Mouse (Mus musculus) embryonic fibroblast, embryonic 13.5 days (primary cell): Measurements from ENCODE around the gene Sirt4.

ENCODE experiments used
- CTCF ChIP-seq: IDR thresholded peaks from 2 replicates; pipeline ENCODE4 v1.5.1; 2011; ENCODE audit warnings: mild to moderate bottlenecking, control low read depth, low read length, moderate library complexity, borderline replicate concordance; ENCODE audit not compliant: insufficient read depth
- POLR2A ChIP-seq: IDR thresholded peaks from 2 replicates; pipeline ENCODE4 v1.6.1; 2011; ENCODE audit warnings: low read depth, mild to moderate bottlenecking, control low read depth, low read length, moderate library complexity

DNA sequence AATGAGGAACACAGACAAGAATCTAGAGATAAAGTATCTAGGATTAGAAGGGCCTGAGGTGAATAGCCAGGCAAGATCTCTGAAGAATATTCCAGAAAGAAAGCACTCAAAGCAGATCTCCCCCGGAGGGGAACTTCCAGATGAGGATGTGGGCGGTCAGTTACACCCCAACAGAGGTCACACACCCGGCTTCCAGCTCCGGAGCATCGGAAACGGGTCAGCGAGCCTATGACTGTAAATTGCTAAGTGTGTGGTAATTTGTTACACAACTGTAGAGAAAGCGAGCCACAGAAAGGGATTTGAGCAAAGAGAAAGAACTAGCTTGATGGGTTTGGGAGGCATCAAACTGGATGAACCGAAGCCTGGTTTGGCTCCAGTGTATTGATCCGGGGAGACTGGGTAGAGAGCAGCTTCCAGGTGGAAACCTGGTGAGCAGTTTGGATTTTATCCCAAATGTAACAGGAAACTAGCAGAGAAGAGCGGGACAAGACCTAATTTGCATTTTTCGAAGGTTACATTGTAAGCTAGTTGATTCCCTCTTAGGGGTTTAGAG is 15.9 kb upstream of the Sirt4 start:
- TF ChIP-seq CTCF: no peak
- no peak for TF ChIP-seq POLR2A
